In the genomic region with DNA sequence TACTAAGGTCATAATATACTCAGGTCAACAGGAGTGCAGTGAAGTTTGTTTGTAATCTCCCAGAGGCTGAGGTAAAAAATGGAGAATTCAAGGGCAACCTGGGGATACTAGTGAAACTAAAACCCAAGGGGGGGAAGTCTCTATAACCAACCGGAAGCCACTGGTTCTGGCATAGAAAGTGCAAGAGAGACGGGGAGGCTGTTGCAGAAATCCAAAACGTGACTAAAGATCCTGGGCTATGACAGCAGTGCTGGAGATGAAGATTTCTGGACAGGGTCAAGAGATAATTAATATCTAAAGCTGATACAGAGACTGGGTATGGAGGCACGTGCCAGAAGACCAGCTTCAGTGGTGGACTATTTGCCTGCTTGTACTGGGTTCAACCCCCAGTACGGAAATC, we compare ENCODE assay signal across 8 mouse cellular contexts. TPM values are rescaled to one million over a fixed set of nuclear protein-coding genes. Genes with fewer than 3 reads are reported as not detected.
DNase-seq lines count a peak whose midpoint lies in the region; ATAC-seq and TF ChIP-seq lines count a peak whose summit lies in the region.

No protein-coding gene starts in this region.

- H3K27me3 ChIP-seq in kidney, embryonic 14.5 days (ENCODE audit: control insufficient read depth, insufficient read depth, low read length) = no peaks in the 10 kb centered on the region
- H3K27me3 ChIP-seq in intestine, embryonic 14.5 days (replicated peaks; ENCODE audit: control insufficient read depth, insufficient read depth, low read length) = no peaks in the 10 kb centered on the region
- no peaks in the 10 kb centered on the region; the same call in 1 of the 2 replicates for H3K27me3 ChIP-seq in midbrain, embryonic 16.5 days (ENCODE audit: control insufficient read depth, insufficient read depth, low read depth, low read length)
- no peaks in the 10 kb centered on the region for H3K27me3 ChIP-seq in cerebellum, adult 2 months (ENCODE audit: control insufficient read depth, insufficient read depth, low read length)

- no peak overlapping the region for H3K27ac ChIP-seq in kidney, embryonic 14.5 days (ENCODE audit: low read depth, low read length)
- peak overlapping the region; percentile 5; the same call in 1 of the 2 replicates for H3K27ac ChIP-seq in bone marrow macrophage, adult 2 months (ENCODE audit: insufficient read depth, low read depth, low read length)
- H3K27ac ChIP-seq in intestine, embryonic 14.5 days (ENCODE audit: low read depth) = no peak overlapping the region
- no peak overlapping the region for H3K27ac ChIP-seq in midbrain, embryonic 16.5 days (ENCODE audit: low read length)
- H3K27ac ChIP-seq in cerebellum, adult 2 months (ENCODE audit: insufficient read depth, low read length) = no peak overlapping the region

- peak overlapping the region; percentile 98; the same call in 1 of the 2 replicates for H3K9ac ChIP-seq in kidney, embryonic 14.5 days (ENCODE audit: low read depth, low read length)
- no peak overlapping the region; the same call in 1 of the 2 replicates for H3K9ac ChIP-seq in intestine, embryonic 14.5 days (ENCODE audit: low read length)
- H3K9ac ChIP-seq in midbrain, embryonic 16.5 days (ENCODE audit: low read depth, low read length) = no peak overlapping the region

- no peak for TF ChIP-seq CTCF in bone marrow macrophage, adult 2 months (IDR thresholded peaks at IDR 0.05; ENCODE audit: low read depth, low read length)
- TF ChIP-seq CTCF in cerebellum, adult 2 months (IDR thresholded peaks at IDR 0.05; ENCODE audit: borderline replicate concordance, insufficient read depth, low read depth, low read length) = no peak

- H3K36me3 ChIP-seq in kidney, embryonic 14.5 days (ENCODE audit: control insufficient read depth, insufficient read depth, low read length) = no peaks in the 10 kb centered on the region
- no peaks in the 10 kb centered on the region for H3K36me3 ChIP-seq in intestine, embryonic 14.5 days (ENCODE audit: control insufficient read depth, insufficient read depth, low read length)
- no peaks in the 10 kb centered on the region for H3K36me3 ChIP-seq in midbrain, embryonic 16.5 days (ENCODE audit: control insufficient read depth, insufficient read depth, low read length)

- H3K9me3 ChIP-seq in kidney, embryonic 14.5 days (ENCODE audit: control insufficient read depth, low read length) = no peaks in the 10 kb centered on the region
- H3K9me3 ChIP-seq in intestine, embryonic 14.5 days (ENCODE audit: control insufficient read depth, low read length) = no peaks in the 10 kb centered on the region
- no peaks in the 10 kb centered on the region for H3K9me3 ChIP-seq in midbrain, embryonic 16.5 days (replicated peaks; ENCODE audit: control insufficient read depth, low read length, poor library complexity, severe bottlenecking)

- no peak for TF ChIP-seq POLR2A in bone marrow macrophage, adult 2 months (IDR thresholded peaks at IDR 0.05; ENCODE audit: borderline replicate concordance, low read depth, low read length)
- no peak for TF ChIP-seq POLR2A in cerebellum, adult 2 months (IDR thresholded peaks at IDR 0.05; ENCODE audit: borderline replicate concordance, insufficient read depth, low read length)

- WGBS in kidney, embryonic 14.5 days = 67% methylated on average over 5 of the region's 5 CpGs
- WGBS in intestine, embryonic 14.5 days = 58% methylated on average over 5 of the region's 5 CpGs
- WGBS in midbrain, embryonic 16.5 days = 81% methylated on average over 5 of the region's 5 CpGs
- 46% methylated on average over 5 of the region's 5 CpGs for WGBS in cerebellum, adult 2 months

- no peak for DNase-seq in kidney, postnatal 4 days
- DNase-seq in intestine, embryonic 14.5 days (ENCODE audit: low spot score) = no peak
- no peak for DNase-seq in ovary, postnatal 14 days (ENCODE audit: low spot score)
- DNase-seq in cerebellum, adult 2 months = no peak
- no peak for DNase-seq in adrenal gland, postnatal 14 days

- H3K4me2 ChIP-seq in kidney, embryonic 14.5 days (replicated peaks; ENCODE audit: low read depth, low read length) = peak overlapping the region; percentile 90
- peak overlapping the region; percentile 96 for H3K4me2 ChIP-seq in intestine, embryonic 14.5 days (ENCODE audit: low read length)
- peak overlapping the region; percentile 85 for H3K4me2 ChIP-seq in midbrain, embryonic 16.5 days (ENCODE audit: low read length)

- H3K4me3 ChIP-seq in kidney, embryonic 14.5 days (ENCODE audit: low read length) = peak overlapping the region; percentile 98; the same call in 1 of the 2 replicates
- peak overlapping the region; percentile 96 for H3K4me3 ChIP-seq in bone marrow macrophage, adult 2 months (ENCODE audit: insufficient read depth, low read length)
- peak overlapping the region; percentile 98; the same call in 1 of the 2 replicates for H3K4me3 ChIP-seq in intestine, embryonic 14.5 days (ENCODE audit: low read depth, low read length)
- no peak overlapping the region for H3K4me3 ChIP-seq in midbrain, embryonic 16.5 days (ENCODE audit: low read depth, low read length)
- H3K4me3 ChIP-seq in cerebellum, adult 2 months (replicated peaks; ENCODE audit: insufficient read depth, low read depth, low read length) = no peak overlapping the region

- peaks cover 15% of the 10 kb centered on the region for H3K4me1 ChIP-seq in kidney, embryonic 14.5 days (ENCODE audit: control insufficient read depth, insufficient read depth, low read length)
- peaks cover 14% of the 10 kb centered on the region for H3K4me1 ChIP-seq in bone marrow macrophage, adult 2 months (ENCODE audit: control insufficient read depth, insufficient read depth, low read length)
- H3K4me1 ChIP-seq in intestine, embryonic 14.5 days (replicated peaks; ENCODE audit: control insufficient read depth, insufficient read depth, low read length) = peaks cover 17% of the 10 kb centered on the region
- peaks cover 20% of the 10 kb centered on the region for H3K4me1 ChIP-seq in midbrain, embryonic 16.5 days (ENCODE audit: control insufficient read depth, insufficient read depth, low read length)
- no peaks in the 10 kb centered on the region; the same call in 1 of the 2 replicates for H3K4me1 ChIP-seq in cerebellum, adult 2 months (ENCODE audit: control insufficient read depth, insufficient read depth, low read length)

- ATAC-seq in kidney, embryonic 14.5 days (ENCODE audit: low FRiP score, low TSS enrichment) = no peak
- ATAC-seq in intestine, embryonic 14.5 days (replicated peaks; ENCODE audit: low FRiP score, low TSS enrichment, low read depth) = no peak
- ATAC-seq in midbrain, embryonic 16.5 days = no peak

RNA-seq across cellular contexts. Expression of a gene that starts 2.3 kb away (rescaled TPM):
- polyA plus RNA-seq in kidney, embryonic 14.5 days (2014; fragmentation: Nextera tagmentation; extraction: Ambion mirVana) = 78.1 and 87.9 TPM in 2 replicates
- polyA plus RNA-seq in bone marrow macrophage, adult 2 months (2012; ENCODE audit: insufficient read depth, insufficient read length, missing spikeins) = 63.6 and 69.0 TPM in 2 replicates
- polyA plus RNA-seq in intestine, embryonic 14.5 days (2014; fragmentation: Nextera tagmentation; extraction: Ambion mirVana) = 71.6 and 75.0 TPM in 2 replicates
- polyA plus RNA-seq in midbrain, embryonic 16.5 days (2015; fragmentation: Nextera tagmentation; extraction: Ambion mirVana) = 43.9 and 50.4 TPM in 2 replicates
- polyA plus RNA-seq in cerebellum, adult 2 months (2012; rRNA removed) = 20.5 and 22.6 TPM in 2 replicates
- total RNA-seq in adrenal gland, postnatal 14 days (2021) = 41.9 and 42.2 TPM in 2 replicates

RNA-seq across cellular contexts. Expression of a gene that starts 6.7 kb away (rescaled TPM):
- 22.5 and 38.4 TPM in 2 replicates for polyA plus RNA-seq in kidney, embryonic 14.5 days (2014; fragmentation: Nextera tagmentation; extraction: Ambion mirVana)
- 22.0 and 23.1 TPM in 2 replicates for polyA plus RNA-seq in bone marrow macrophage, adult 2 months (2012; ENCODE audit: insufficient read depth, insufficient read length, missing spikeins)
- 34.0 and 35.3 TPM in 2 replicates for polyA plus RNA-seq in intestine, embryonic 14.5 days (2014; fragmentation: Nextera tagmentation; extraction: Ambion mirVana)
- 34.4 and 37.8 TPM in 2 replicates for polyA plus RNA-seq in midbrain, embryonic 16.5 days (2015; fragmentation: Nextera tagmentation; extraction: Ambion mirVana)
- 18.2 and 21.7 TPM in 2 replicates for polyA plus RNA-seq in cerebellum, adult 2 months (2012; rRNA removed)
- 38.2 and 40.8 TPM in 2 replicates for total RNA-seq in adrenal gland, postnatal 14 days (2021)

Comparison
In these comparisons a context has a peak if more than half of its experiments do, and no peak if none do; other contexts are left out.
1. H3K4me3 ChIP-seq: peak in kidney, embryonic 14.5 days (single experiment), bone marrow macrophage, adult 2 months (single experiment) and intestine, embryonic 14.5 days (single experiment); none in midbrain, embryonic 16.5 days (single experiment) and cerebellum, adult 2 months (single experiment).
2. Peak in every context shown above with its lines, with median percentiles within 50 percentile points of each other: H3K4me2 ChIP-seq.